Mouse (Mus musculus) cortical plate, adult 2 months (tissue): ENCODE measurements around the gene Gjb1.

Experiments
- CTCF ChIP-seq: fragments of 200-500 bp; IDR thresholded peaks from 2 replicates; pipeline ENCODE4 v1.5.1; 2011; ENCODE audit warnings: mild to moderate bottlenecking, control low read depth, low read length; ENCODE audit not compliant: insufficient read depth; ENCODE audit errors: extremely low read depth
- POLR2A ChIP-seq: fragments of 200-500 bp; IDR thresholded peaks from 2 replicates; pipeline ENCODE4 v1.6.1; 2011; ENCODE audit warnings: mild to moderate bottlenecking, low read length, control low read depth; ENCODE audit not compliant: insufficient read depth; ENCODE audit errors: extremely low read depth

GRCm38 (mm10) chrX:101429142-101429949 lies 53.2 kb downstream of the Gjb1 start, which contains the start of gene Nono:
- TF ChIP-seq CTCF (no peak), POLR2A (peak; percentile 71)
